Mouse (Mus musculus): ENCODE data around the gene Trim33.

GRCm38 (mm10) chr3:103401342-103402098 is 122.4 kb downstream of the Trim33 start:
- TF ChIP-seq CTCF (IDR thresholded peaks at IDR 0.05; ENCODE audit: low read depth, low read length) (no peak), POLR2A (IDR thresholded peaks at IDR 0.05; ENCODE audit: insufficient read depth, low read length) (no peak), EP300 (IDR thresholded peaks at IDR 0.05; ENCODE audit: insufficient read depth, low read depth, low read length) (no peak)
